Mouse (Mus musculus): Measurements from ENCODE around the gene Ppp1r14b.

DNA sequence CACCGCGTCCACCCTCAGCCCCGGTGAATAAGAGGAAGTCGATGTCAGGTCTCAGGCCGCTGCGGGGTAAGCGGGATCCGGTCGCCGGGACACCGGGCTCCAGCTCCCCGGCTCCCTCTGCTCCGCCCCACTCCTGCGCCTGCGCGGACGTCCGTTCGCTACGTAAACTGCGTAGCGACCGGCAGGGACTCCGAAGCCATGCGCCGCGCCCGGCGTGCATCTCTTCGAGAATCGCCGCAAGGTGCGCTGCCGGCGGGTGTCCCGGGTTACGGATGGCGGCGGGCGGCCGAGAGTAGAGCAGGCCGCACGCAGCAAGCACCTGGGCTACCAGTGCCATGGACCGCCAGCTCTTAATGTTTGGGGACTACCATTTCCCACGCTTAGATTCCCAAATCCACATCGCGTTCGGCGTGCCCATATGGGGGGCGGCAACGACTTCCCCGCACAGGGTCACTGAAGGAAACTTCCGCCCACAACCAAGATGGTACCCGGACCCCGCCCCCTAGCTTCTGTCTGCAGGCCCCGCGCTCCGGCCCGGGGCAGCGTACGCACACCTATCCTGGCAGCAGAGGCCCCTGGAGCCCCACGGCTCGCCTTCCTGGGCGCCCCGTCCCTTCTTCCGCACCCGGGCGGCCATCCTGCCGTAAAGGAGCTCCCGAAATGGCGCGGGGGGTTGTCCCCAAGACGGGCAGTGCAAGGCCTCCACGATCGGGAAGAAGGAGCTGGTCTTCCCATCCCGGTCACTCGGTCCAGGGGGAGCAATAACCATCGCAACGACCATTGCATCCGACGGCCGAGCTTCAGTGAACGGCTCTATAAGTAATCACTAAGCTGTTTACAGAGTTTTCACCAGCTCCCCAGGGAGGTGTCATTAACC is 33.2 kb upstream of the Ppp1r14b start, which contains the start of gene Bad:
- TF ChIP-seq CTCF (IDR thresholded peaks at IDR 0.05; ENCODE audit: borderline replicate concordance, extremely low read depth, insufficient read depth, insufficient read length) (no peak), POLR2A (IDR thresholded peaks at IDR 0.05; ENCODE audit: borderline replicate concordance, extremely low read depth, insufficient read depth, insufficient read length, poor library complexity, severe bottlenecking) (peak; percentile 89; the same call in 1 of the 2 replicates)
